Mouse (Mus musculus) cerebellum, adult 8-10 months (tissue): ENCODE data around the gene Mageb2.
"Not testable (repeated sequence)": the region's sequence is repeated elsewhere in the genome, so short reads cannot be mapped to it uniquely, and the experiment has no call there.

ENCODE experiments used
- DNase-seq: peaks from one replicate; pipeline ENCODE4 v3.0.0; 2022

Gene Mageb2

GRCm38 (mm10) chrX:91331390-91331789 is at the start of gene Mageb2:
Gene Mageb2 (plus strand): TSS chrX:91331690.
- DNase-seq = not testable (repeated sequence)

- not testable (repeated sequence) for DNase-seq
Measured at GRCm38 (mm10) chrX:91313256-91313655, 18.2 kb upstream of the Mageb2 start.
